ENCODE assay signal across 28 mouse cellular contexts in genomic region chr3:54760321-54761115, GRCm38 (mm10). TPM values are rescaled to one million over a fixed set of nuclear protein-coding genes. Genes with fewer than 3 reads are reported as not detected.
DNase-seq lines count a peak whose midpoint lies in the region; ATAC-seq and TF ChIP-seq lines count a peak whose summit lies in the region.
"Had no signal": no experiment of that assay in that cellular context is flagged by ENCODE, and none has a peak within 500 bp of the region (broad histone marks: within the 10 kb centered on the region; RNA-seq: fewer than 3 reads in every experiment).

No protein-coding gene starts in this region.

- no peak for TF ChIP-seq POLR2A in kidney, adult 2 months (IDR thresholded peaks at IDR 0.05; ENCODE audit: low read depth, low read length)

- no peaks in the 10 kb centered on the region for H3K4me1 ChIP-seq in kidney, adult 2 months (ENCODE audit: control insufficient read depth, insufficient read depth, low read length)
- H3K4me1 ChIP-seq in lung, embryonic 16.5 days (replicated peaks; ENCODE audit: control insufficient read depth, insufficient read depth, low read length): peaks cover 26% of the 10 kb centered on the region

- no peak for TF ChIP-seq CTCF in kidney, adult 2 months (conservative IDR thresholded peaks at IDR 0.05; ENCODE audit: insufficient read depth, insufficient read length, low read depth, low read length)

- H3K36me3 ChIP-seq in kidney, adult 2 months (ENCODE audit: control insufficient read depth, insufficient read depth, low read length): no peaks in the 10 kb centered on the region
- H3K36me3 ChIP-seq in lung, embryonic 16.5 days (ENCODE audit: control insufficient read depth, insufficient read depth, low read length): no peaks in the 10 kb centered on the region
- H3K36me3 ChIP-seq: embryonic facial prominence, embryonic 15.5 days; forebrain, embryonic 10.5 days; forebrain, embryonic 15.5 days; heart, embryonic 15.5 days; hindbrain, embryonic 13.5 days had no signal

- peak; percentile 36; the same call in 1 of the 2 replicates for ATAC-seq in lung, embryonic 16.5 days (ENCODE audit: low read depth)
- ATAC-seq: forebrain, embryonic 15.5 days; hindbrain, postnatal 0 days had no signal

- H3K4me3 ChIP-seq in kidney, adult 2 months (ENCODE audit: insufficient read depth, low read depth, low read length): no peak overlapping the region
- H3K4me3 ChIP-seq in lung, embryonic 16.5 days (ENCODE audit: low read length): no peak overlapping the region
- H3K4me3 ChIP-seq: embryonic facial prominence, embryonic 15.5 days; erythroblast, embryonic 14.5 days; forebrain, embryonic 10.5 days; forebrain, embryonic 15.5 days; heart, adult 2 months; heart, embryonic 15.5 days; hindbrain, embryonic 13.5 days had no signal

- H3K9me3 ChIP-seq in lung, embryonic 16.5 days (ENCODE audit: control insufficient read depth, low read length): no peaks in the 10 kb centered on the region
- H3K9me3 ChIP-seq: embryonic facial prominence, embryonic 15.5 days; forebrain, embryonic 15.5 days; heart, embryonic 15.5 days; hindbrain, embryonic 13.5 days had no signal

- peak; percentile 68 for DNase-seq in adrenal gland, adult 2 months
- no peak for DNase-seq in adrenal gland, postnatal 10 days
- peak; percentile 5 for DNase-seq in kidney, adult 2 months
- DNase-seq in kidney, postnatal 10 days: no peak
- DNase-seq in lung, postnatal 4 days: no peak
- no peak for DNase-seq in frontal cortex, postnatal 25 days (ENCODE audit: low spot score in 2 of 2)
- DNase-seq: cerebellum, adult 18-20 months; cerebellum, adult 9-11 months; cerebellum, postnatal 36 days; gastrocnemius, postnatal 14 days; heart, adult 2 months; heart, postnatal 14 days had no signal

- no peak overlapping the region for H3K9ac ChIP-seq in lung, embryonic 16.5 days (ENCODE audit: low read length)
- H3K9ac ChIP-seq: embryonic facial prominence, embryonic 15.5 days; forebrain, embryonic 15.5 days; heart, embryonic 15.5 days; hindbrain, embryonic 13.5 days had no signal

- no peak overlapping the region for H3K4me2 ChIP-seq in lung, embryonic 16.5 days (ENCODE audit: low read depth, low read length)
- H3K4me2 ChIP-seq: embryonic facial prominence, embryonic 15.5 days; forebrain, embryonic 15.5 days; heart, embryonic 11.5 days; heart, embryonic 15.5 days; hindbrain, embryonic 13.5 days had no signal

- no peaks in the 10 kb centered on the region for H3K27me3 ChIP-seq in kidney, adult 2 months (replicated peaks; ENCODE audit: control insufficient read depth, insufficient read depth, low read length)
- no peaks in the 10 kb centered on the region for H3K27me3 ChIP-seq in lung, embryonic 16.5 days (ENCODE audit: control insufficient read depth, insufficient read depth, low read depth, low read length)
- H3K27me3 ChIP-seq: embryonic facial prominence, embryonic 15.5 days; heart, embryonic 15.5 days had no signal

- no peak overlapping the region for H3K27ac ChIP-seq in kidney, adult 2 months (ENCODE audit: insufficient read depth, low read depth, low read length)
- H3K27ac ChIP-seq in lung, embryonic 16.5 days (ENCODE audit: low read length): peak overlapping the region; percentile 6; the same call in 1 of the 2 replicates
- H3K27ac ChIP-seq: embryonic facial prominence, embryonic 15.5 days; forebrain, embryonic 10.5 days; forebrain, embryonic 15.5 days; heart, adult 2 months; heart, embryonic 15.5 days; hindbrain, embryonic 13.5 days; hindbrain, postnatal 0 days had no signal

- WGBS in kidney, adult 2 months: 71% methylated on average over 15 of the region's 15 CpGs
- WGBS in lung, embryonic 16.5 days: 36% methylated on average over 15 of the region's 15 CpGs

RNA-seq across cellular contexts. Expression of gene Smad9, which starts 5.1 kb away (rescaled TPM):
- total RNA-seq in adrenal gland, adult 2 months (2021): 10 to 100 TPM; 14.4 to 15.7 TPM
- polyA plus RNA-seq in adrenal gland, adult 2 months (2012; rRNA removed): 13.2 and 23.2 TPM in 2 replicates
- 10 to 100 TPM in 1 of 2 experiments, 1 to 10 TPM in 1; 7.1 to 10.2 TPM for total RNA-seq in adrenal gland, postnatal 10 days (2021)
- polyA plus RNA-seq in kidney, adult 2 months (2012; rRNA removed): 1.1 and 1.3 TPM in 2 replicates
- 1.8 and 2.4 TPM in 2 replicates for polyA plus RNA-seq in lung, embryonic 16.5 days (2015; fragmentation: Nextera tagmentation; extraction: Ambion mirVana)
- total RNA-seq: hematopoietic stem cell, adult 5-6 weeks; MEL had no signal
- polyA plus RNA-seq: erythroblast, embryonic 14.5 days had no signal

RNA-seq across cellular contexts. Expression of gene Alg5, which starts 25.2 kb away (rescaled TPM):
- 10 to 100 TPM; 41.8 to 45.0 TPM for total RNA-seq in adrenal gland, adult 2 months (2021)
- 8.0 and 8.9 TPM in 2 replicates for polyA plus RNA-seq in adrenal gland, adult 2 months (2012; rRNA removed)
- 10 to 100 TPM; 35.2 TPM for total RNA-seq in adrenal gland, postnatal 10 days (2021)
- 20.1 and 22.2 TPM in 2 replicates for polyA plus RNA-seq in kidney, adult 2 months (2012; rRNA removed)
- 50.5 and 51.9 TPM in 2 replicates for polyA plus RNA-seq in lung, embryonic 16.5 days (2015; fragmentation: Nextera tagmentation; extraction: Ambion mirVana)
- polyA plus RNA-seq: erythroblast, embryonic 14.5 days had no signal

RNA-seq across cellular contexts. Expression of gene Exosc8, which starts 25.3 kb away (rescaled TPM):
- 10 to 100 TPM; 32.4 to 33.4 TPM for total RNA-seq in adrenal gland, adult 2 months (2021)
- 8.5 and 13.4 TPM in 2 replicates for polyA plus RNA-seq in adrenal gland, adult 2 months (2012; rRNA removed)
- 10 to 100 TPM; 41.0 to 44.4 TPM for total RNA-seq in adrenal gland, postnatal 10 days (2021)
- 10.2 and 16.7 TPM in 2 replicates for polyA plus RNA-seq in kidney, adult 2 months (2012; rRNA removed)
- polyA plus RNA-seq in lung, embryonic 16.5 days (2015; fragmentation: Nextera tagmentation; extraction: Ambion mirVana): 119 and 123 TPM in 2 replicates

RNA-seq across cellular contexts. Expression of gene Gm21958, which starts 46.4 kb away (rescaled TPM):
- not detected for total RNA-seq in adrenal gland, adult 2 months (2021)
- not detected in 2 replicates for polyA plus RNA-seq in adrenal gland, adult 2 months (2012; rRNA removed)
- total RNA-seq in adrenal gland, postnatal 10 days (2021): not detected
- not detected in 2 replicates for polyA plus RNA-seq in kidney, adult 2 months (2012; rRNA removed)
- 0.67 TPM in 1 of 2 replicates, not detected in the other for polyA plus RNA-seq in lung, embryonic 16.5 days (2015; fragmentation: Nextera tagmentation; extraction: Ambion mirVana)
- total RNA-seq: adrenal gland, adult 18-20 months; gastrocnemius, adult 18-20 months; gastrocnemius, postnatal 14 days; heart, adult 2 months; heart, postnatal 14 days; hematopoietic stem cell, adult 5-6 weeks; hindbrain, postnatal 0 days; MEL had no signal
- polyA plus RNA-seq: C2C12; embryonic facial prominence, embryonic 15.5 days; erythroblast, embryonic 14.5 days; frontal cortex, adult 2 months; gonadal fat pad, adult 2 months; heart, adult 2 months; hindbrain, postnatal 0 days had no signal

RNA-seq across cellular contexts. Expression of gene Rfxap, which starts 47.1 kb away (rescaled TPM):
- 10 to 100 TPM; 29.8 to 30.0 TPM for total RNA-seq in adrenal gland, adult 2 months (2021)
- 16.4 and 16.7 TPM in 2 replicates for polyA plus RNA-seq in adrenal gland, adult 2 months (2012; rRNA removed)
- 10 to 100 TPM; 25.7 to 28.6 TPM for total RNA-seq in adrenal gland, postnatal 10 days (2021)
- polyA plus RNA-seq in kidney, adult 2 months (2012; rRNA removed): 13.3 and 16.7 TPM in 2 replicates
- polyA plus RNA-seq in lung, embryonic 16.5 days (2015; fragmentation: Nextera tagmentation; extraction: Ambion mirVana): 25.4 and 26.2 TPM in 2 replicates

Comparison
In these comparisons a context has a peak if more than half of its experiments do, and no peak if none do; other contexts are left out.
1. DNase-seq: peak in adrenal gland, adult 2 months (single experiment) and kidney, adult 2 months (single experiment); none in adrenal gland, postnatal 10 days (single experiment), kidney, postnatal 10 days (single experiment), lung, postnatal 4 days (0 of 2) and frontal cortex, postnatal 25 days (0 of 2).